Mouse (Mus musculus) embryonic fibroblast, embryonic 13.5 days (primary cell): ENCODE results near the gene Myo1d.

ENCODE experiments used
- CTCF ChIP-seq: IDR thresholded peaks from 2 replicates; pipeline ENCODE4 v1.5.1; 2011; ENCODE audit warnings: mild to moderate bottlenecking, control low read depth, low read length, moderate library complexity, borderline replicate concordance; ENCODE audit not compliant: insufficient read depth
- POLR2A ChIP-seq: IDR thresholded peaks from 2 replicates; pipeline ENCODE4 v1.6.1; 2011; ENCODE audit warnings: low read depth, mild to moderate bottlenecking, control low read depth, low read length, moderate library complexity

GRCm38 (mm10) chr11:80783460-80783859 lies 3.6 kb upstream of the Myo1d start:
- TF ChIP-seq POLR2A = no peak
- TF ChIP-seq CTCF = no peak
